Mouse (Mus musculus): ENCODE measurements around the gene Gm45021.

The Gm45021 gene

DNA sequence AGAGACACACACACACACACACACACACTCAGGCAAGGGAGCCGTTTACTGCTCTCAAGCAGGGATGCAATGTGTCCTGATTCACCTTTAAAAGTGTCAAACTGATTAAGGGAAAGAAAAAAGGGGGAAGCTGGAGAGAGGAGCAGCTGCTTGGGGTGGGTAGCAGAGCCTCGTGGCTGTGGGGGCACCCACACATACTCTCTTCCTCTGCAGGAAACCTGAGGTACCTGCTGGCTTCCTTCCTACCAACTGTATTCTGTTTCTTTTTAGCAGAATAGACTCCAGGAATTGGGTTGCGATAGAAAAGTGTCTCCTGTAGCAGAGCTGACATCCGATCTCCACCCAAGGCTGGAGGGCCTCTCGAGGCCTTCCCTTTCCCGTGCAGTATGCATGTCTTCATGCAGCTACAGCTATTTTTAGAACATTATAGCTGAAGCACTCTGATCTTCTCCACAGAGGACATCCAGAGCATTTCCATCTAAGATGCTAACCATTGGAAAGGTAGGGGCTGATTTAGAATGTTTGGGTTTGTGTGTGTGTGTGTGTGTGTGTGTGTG, at the start of gene Gm45021:
TSS of gene Gm45021 (plus strand) at position 417 of the 557 bp plus-strand sequence.
- no peak for DNase-seq

DNA sequence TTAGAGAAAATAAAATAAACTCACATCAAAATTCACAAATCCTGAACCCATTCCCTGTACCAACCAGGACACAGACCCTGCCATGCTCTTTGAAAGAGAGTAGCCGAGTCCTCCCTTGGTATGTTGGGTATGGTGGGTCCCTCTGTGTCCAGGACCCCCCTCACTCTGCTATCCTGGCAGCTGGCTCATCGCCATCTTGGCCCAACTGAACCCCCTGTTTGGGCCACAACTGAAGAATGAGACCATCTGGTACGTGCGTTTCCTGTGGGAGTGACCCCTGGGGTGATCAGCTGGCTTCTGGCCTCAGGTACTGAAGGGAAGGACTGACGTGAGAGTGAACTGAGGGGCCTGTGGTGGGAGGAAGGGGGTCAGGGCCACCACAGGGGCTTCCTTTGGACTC, 49.5 kb upstream of the Gm45021 start:
- no peak for DNase-seq

DNA sequence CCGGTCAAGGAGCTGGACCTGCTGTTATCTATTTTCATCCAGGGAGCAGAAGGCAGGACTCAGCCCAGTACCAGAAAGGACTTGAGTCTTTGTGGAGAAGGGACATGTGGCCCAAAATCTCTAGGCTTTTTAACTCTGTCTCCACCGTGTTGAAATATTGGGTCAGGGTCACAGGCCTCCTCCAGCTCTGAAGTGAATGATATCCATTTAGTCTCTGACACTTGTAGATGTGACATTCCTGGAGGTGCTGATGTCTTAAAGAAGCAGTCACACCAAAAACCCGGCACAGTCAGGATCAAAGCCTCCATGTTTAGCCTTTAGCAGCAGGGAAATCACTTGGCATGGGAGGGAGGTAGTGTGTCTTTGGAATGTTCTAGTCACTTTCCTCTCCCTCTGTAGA, 48.7 kb upstream of the Gm45021 start:
- DNase-seq, result no peak

DNA sequence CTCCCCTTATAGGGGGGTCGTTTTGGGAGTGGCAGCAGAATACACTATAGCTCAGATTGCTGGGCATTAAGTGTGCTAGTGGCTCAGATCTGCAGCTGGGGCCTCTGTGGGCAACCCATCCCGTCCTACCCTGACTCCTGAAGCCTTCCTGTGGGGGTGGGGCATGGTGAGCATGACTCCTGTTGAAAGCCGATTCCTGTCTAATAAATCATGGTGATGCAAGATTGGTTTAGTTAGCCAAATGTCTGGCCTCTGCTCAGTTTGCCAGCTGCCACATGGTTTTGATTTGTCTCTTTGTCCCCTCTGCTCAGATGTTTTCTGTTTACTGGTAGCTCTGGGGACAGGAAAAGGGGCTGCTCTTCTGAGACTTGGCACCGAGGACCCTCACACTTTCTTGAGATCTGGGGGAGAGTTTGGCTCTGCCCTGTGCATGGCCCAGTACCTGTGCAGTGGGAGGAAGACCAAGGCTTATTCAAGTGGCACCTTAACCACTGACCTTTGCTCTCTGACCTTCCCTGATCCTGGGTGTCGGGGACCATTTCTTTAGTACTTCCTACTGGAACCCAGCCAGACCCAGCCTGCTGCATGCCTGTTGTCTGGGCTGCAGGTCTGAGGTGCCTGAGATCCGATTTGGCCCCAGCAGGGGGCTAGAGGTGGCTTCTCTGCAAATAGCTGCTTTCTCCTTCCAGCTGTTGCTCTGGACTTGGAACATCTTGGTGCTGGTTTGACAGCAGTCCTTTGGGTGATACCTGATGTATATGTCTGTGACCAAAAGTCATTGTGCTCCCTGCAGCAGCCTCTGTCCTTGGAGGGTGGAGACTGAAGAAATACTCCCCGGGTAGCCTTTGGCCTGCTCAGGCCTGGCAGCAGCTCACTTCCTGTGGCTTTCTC, 47.6 kb upstream of the Gm45021 start:
- peak; percentile 57 for DNase-seq

DNA sequence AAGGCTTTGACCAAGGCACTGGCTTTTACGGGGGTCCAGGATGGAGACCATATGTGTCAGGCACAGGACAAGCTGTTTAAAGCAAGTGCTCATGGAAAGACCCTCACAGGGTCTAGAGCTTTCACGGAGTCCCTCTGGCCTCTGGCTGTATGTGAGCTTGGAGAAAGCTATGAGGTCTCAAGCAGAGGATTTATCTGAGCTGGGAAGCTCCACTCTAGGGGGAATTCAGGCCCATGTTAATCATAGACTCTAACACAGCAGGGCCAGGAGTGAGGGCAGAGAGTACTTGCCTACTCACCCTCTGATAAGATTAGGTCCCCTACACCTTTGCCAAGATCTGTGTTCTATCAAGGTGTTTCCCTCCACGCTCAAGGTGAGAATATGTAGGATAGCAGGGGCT, 46.8 kb upstream of the Gm45021 start:
- DNase-seq, result no peak

DNA sequence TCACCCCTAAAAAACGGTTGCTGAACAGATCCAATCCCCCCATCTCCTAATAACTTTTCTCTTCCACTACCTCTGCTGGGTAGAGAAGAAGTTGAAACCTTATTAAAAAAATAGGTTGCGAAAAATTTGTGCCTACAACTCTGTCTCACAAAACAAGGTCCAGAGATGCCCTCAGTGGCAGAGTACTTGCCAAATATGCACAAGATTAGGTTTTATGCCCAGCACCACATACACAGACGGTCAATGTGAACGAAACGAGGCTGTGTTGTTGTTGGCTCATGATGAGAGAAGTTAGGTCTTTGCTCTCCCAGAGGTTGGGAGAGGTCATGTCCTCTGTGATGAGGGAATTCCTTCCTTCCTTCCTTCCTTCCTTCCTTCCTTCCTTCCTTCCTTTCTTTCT, 44.2 kb upstream of the Gm45021 start:
- DNase-seq, result no peak

DNA sequence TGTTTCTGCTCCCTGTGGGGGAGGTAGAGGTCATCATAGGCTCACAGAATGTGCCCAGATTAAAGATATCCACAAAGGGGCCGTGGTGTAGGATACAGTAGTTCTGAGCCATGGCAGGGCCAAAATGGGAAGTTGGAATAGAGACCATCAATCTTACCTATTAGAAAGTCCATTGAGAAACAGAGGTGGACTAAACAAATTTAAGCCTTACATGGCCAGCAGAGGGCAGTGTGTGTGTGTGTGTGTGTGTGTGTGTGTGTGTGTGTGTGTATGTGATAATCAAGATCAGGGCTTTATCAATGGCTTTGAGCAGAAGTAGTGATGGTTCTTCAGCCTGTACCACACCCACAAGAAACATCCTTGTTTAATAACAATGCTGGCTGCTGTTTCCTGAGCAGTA, 43.1 kb upstream of the Gm45021 start:
- DNase-seq, result peak; percentile 30

DNA sequence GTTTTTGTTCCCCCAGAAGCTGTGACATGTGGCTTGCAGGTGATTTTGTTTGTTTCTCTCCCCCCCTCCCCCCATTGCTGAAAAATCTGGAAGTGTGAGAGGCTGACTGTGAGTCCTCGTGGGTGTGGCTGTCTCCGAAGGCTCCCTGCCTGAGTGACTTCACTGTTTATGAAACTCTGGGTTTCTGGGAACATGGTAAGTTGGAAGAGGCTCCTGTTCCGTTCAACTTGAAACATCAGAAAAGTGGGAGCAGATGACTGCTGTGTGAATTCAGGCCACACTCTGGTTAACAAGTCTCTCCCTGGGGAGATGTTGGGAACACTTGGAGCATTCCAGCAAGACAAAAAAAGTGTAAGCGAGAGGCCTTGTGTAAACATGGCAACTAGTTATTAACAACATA, 42.6 kb upstream of the Gm45021 start:
- DNase-seq, result no peak

DNA sequence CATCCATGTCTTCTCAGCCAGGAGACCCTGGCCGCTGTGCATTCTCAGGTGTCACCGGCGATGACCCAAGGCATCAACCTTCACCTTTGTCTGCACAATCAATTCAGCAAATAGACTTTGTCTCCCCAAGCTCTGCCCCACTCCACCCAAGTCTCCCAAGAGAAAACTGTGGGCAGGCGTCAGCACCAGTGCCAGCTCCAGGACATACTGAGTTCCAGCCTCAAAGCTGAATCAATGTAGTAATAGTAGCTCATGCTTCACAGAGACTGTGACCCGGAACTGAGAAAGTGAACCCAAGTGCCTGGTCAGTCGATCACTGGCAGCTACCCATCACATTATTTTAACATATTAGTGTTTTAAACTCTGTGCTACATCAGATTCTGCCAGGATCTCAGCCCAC, 41.1 kb upstream of the Gm45021 start:
- no peak for DNase-seq

DNA sequence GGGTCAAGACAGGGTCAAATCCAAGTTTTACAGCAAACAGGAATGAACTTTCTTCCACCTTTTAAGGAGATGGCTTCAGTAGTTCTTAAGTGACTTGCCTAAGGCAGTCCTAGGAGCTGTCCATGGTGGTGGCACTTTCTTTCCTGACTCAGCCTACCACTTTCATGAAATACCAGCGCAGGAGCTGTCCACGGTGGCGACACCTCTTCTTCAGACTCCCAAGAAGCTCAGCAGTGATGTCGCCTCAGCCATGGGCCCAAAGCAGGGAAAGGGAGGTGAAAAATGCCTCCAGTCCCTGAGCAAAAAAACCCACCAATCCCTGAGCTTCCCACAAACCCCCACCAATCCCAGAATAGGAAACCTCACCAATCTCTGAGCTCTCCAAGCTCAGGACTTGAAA, 36.5 kb upstream of the Gm45021 start:
- DNase-seq, result peak; percentile 30

DNA sequence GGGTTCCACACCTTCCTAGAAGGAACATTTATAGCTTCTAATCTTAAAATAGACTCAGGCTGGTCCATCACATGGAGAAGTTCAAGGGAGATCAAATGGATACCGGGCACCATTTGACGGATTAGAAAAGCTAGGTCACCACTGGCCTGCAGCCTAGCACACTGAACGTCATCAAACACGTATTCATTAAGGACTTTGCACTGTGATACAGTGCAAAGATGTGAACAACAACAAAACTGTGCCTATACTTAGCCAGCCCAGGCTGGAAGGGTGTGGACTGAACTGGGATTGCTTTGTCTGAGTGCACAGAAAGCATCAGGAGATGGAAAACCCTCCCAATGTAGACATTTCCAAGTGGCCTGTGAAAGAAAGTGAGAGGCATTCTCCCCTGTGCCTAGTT, 35.6 kb upstream of the Gm45021 start:
- DNase-seq, result no peak

DNA sequence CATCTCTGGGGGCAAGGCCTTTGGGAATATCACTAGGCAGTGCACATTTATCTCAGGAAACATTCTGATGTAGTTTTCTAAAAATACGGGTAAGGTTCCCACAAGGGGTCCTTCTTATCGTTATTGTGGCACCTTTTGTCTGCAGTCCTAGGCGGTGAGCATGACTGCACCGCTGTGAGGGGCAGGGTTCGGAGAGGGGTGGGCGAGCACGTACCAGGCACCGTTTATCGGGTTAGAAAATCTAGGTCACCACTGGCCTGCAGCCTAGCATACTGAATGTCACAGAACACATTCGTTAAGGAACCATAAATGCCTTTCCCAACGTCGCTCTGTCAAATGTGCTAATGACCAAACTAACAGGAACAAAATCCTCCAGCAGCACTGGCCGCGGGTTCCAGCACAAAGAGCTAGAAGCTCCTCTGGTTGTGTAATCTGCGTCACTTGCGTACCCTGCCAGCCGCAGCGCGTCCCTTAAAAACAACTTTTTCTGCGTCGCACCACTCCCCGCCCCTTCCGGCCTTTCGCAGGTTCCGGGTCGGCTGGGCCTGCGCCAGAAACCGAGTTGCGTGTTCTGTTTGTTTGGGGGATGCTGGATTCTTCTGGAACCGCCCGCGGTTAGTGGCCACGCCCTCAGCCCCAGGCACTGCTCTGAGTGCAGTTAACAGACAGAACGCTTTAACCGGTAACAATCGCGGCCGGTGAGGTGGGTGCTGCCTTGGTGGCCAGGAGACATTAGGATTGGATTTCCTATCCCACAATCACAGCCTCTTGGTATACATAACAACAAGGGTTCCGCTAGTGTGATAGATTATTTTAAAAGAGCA, 34.9 kb upstream of the Gm45021 start, which contains the start of gene Lrrc61:
TSS of gene Lrrc61 (plus strand) at position 517 of the 824 bp plus-strand sequence.
- peak; percentile 95 for DNase-seq

DNA sequence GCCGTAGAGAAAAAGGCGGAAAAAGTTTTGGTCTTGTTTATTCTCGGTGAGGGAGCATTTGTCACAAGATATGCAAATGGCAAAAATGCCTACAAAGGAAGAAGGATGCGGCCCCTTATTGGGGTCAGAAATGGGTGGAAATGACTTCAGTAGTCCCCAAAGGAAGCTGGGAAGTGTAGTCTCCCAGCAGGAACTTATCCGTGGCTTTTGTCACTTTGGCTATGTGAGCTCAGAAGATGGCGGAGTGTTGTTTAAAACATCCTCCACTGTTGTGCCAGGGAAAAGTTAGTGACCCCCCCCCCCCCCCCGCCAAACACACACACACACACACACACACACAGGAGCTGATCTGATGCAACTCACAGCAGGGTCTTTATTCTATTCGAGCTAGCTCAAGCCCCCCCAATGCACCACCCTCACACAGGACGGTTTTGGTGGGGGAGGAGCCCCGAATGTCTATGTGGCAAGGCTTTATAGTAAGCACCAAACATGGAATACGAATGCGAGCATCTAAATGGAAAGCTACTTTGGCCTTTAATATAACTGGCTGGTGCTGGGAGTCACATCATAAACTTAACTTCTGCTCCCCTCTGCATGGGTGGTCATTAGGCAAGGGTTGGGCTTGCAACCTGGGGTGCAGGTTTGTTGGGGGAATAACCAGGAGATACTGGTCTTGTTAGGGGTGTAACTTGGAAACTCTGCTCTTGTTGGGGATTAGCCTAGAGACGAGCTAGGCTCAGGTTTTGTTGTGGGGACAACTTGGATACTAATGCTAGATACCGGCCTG, 34.1 kb upstream of the Gm45021 start:
- peak; percentile 65 for DNase-seq

DNA sequence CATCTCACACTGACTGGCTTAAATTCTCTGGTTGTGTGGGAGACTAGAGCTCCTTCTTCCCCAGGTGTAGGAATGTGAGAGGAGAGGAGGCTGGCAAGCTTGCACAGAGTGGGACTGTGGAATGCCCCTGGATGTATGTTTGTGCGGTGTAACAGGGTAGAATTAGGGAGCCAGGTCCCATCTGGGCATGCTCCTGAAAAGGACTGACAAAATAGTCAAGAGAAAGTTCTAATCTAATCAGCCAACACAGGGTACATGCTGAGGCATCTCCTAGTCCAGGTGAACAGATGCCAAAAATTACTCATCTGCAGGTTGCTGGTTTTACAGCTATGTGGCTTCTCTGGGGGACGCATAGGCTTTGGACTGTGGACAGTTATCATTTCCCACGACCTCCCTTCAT, 33.5 kb upstream of the Gm45021 start:
- no peak for DNase-seq

DNA sequence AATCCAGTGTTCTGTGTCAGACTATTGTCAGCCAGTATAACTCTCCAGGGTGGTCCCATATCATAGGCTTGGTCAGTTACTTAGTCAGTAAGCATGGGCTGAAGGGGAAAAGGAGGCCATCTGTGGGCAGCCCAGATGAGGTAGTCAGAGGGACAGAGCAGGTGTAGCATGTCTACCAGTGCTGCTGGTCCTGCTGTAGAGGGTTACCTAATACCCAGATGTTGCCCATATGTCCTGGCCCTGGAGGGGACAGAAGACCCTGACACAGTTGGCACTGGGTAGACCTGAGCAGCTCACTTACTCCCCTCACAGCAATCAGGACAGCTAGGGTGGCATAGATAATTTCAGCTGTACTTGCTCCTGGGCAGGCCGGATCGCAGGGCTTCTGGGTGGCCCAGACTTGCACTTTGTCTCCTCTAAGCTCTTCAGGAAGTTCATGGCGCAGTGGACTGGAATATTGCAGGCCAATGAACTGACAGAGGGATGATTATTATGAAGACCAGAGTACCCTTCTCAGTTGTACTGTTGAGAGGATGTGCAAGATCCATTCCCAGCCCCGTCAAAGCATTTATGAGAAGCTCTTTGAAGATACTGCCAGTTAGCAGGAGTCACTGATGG, 23.6 kb upstream of the Gm45021 start:
- DNase-seq, result peak; percentile 43

DNA sequence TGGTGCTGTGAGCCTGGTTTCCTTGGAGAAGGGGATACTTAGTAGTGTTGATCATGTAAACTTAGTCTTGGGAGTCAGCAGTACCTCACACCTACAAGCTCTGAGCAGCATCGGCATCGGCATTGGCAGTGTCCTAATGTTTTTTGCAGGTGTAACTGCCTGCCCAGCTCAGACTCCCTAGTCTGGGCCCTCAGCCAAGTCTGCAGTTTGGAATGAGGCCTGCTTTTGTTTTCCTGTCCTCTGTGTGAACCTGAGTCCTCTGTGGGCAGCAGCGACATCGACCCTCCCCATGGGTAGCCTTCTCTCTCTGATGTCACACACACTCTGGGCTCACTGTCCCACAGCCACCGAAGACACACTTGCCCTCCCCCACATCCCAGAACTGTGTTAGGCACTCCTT, 23.1 kb upstream of the Gm45021 start:
- DNase-seq, result peak; percentile 86

DNA sequence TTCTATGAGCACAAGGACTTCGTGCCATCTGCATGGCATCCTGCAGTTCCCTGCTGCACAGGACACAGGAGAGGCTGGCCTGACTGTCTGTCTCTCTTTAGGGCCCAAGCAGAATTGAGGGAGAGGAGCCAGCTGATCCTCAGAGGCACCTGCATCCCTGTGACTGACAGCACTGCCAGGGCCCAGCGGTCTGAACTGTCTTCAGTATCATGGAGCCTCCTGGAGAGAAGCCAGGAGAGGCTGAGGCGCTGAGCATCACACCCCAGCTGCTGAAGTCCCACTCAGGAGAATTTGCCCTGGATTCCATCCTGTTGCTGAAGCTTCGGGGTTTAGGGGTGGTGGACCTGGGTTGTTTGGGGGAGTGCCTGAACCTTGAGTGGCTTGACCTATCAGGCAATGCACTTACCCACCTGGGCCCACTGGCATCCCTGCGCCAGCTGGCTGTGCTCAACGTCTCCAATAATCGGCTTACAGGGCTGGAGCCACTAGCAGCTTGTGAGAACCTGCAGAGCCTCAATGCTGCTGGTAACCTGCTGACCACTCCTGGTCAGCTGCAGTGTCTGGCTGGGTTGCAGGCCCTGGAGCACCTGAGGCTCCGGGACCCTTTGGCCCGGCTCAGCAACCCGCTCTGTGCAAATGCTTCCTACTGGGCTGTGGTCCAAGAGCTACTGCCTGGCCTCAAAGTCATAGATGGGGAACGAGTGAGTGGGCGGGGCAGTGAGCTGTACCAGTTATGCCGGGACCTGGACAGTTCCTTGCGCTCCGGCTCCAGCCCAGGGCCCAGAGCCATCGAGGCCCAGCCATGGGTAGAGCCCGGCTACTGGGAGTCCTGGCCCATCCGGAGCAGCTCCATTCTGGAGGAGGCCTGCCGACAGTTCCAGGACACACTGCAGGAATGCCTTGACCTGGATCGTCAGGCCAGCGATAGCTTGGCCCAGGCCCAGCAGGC, 21.1 kb upstream of the Gm45021 start:
- DNase-seq, result peak; percentile 84

DNA sequence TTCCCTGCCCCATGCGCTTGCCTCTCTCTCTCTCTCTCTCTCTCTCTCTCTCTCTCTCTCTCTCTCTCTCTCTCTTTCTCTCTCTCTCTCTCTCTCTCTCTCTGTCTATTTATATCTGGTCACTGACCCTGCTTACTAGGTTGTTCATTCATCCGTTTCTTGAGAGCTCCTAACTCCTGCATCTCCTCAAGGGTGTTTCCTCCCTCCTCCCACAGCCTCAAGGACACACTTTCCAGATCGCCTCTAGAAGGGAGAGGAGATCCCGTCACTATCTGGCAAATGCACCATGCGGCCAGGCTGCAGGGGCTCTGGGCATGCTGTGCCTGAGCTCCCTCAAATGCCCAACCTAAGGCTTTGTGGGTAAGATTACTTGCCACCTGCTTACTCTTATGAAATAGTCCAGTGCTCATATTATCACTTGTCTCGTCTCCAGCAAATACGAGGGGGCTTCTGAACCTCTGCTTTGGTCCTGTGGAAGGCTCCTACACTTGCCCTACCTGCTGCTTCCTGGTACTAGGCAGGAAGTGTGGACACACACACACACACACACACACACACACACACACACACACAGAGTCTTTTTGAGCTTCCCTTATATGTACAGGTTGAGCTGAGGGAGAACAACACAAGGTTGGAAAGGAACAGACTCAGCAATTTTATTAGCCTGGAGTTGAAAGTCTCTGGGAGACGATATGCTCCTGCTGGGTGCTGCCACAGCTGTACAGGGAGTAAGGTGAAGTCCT, 20.2 kb upstream of the Gm45021 start:
- DNase-seq, result peak; percentile 54

DNA sequence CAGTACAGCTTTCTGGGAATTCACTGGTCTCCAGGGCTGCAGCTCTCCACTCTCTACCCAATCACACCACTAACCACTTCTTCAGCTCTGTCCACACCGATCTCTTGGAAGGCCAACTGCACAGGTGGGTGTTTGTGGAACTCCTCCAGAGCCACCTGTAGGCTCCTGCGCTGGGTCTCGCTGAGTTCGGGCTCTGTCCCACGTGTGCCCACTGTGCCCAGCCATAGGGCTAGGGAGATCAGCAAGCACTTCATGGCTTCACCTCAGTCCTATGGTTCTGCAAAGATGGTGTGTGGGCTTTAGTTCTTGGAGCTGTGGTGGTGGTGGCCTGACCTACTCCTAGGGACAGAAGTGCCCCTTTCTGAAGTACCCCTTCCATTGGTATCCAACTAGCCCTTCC, 17.4 kb upstream of the Gm45021 start:
- no peak for DNase-seq

DNA sequence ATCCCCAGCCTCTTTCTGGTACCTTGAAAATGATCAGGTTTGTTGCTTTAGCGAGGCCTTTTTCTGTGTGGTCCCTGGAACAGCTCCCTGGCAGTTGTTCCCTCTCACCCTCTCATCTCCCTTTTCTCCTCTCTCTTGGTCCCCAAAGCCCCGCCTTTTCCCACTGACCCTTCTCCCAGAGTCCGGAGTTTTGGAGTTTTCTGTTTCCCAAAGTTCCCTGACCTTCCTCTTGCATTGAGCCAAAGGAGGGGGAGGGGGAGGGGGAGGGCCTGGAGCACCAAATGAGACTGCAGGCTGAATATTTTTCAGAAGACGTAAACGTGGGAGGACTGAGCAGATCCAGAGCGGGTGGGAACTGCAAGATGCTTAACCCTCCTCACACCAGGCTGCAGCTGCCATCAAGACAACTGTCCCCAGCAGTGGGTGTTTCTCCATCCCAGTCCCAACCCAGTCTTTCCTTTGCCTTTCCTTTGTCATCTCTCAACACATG, 16.8 kb upstream of the Gm45021 start, which contains the start of gene Rarres2:
TSS of gene Rarres2 (minus strand) at position 218 of the 490 bp plus-strand sequence.
- peak; percentile 66 for DNase-seq

All from kidney, adult 11 months (tissue).